Mouse (Mus musculus) heart, embryonic 10.5 days (tissue): ENCODE data around the gene Cdh12. TPM values are rescaled to one million over a fixed set of nuclear protein-coding genes. Genes with fewer than 3 reads are reported as not detected.
A peak's percentile ranks its signal among the peaks of the same experiment; 100 is the strongest.
"Not testable (repeated sequence)": the region's sequence is repeated elsewhere in the genome, so short reads cannot be mapped to it uniquely, and the experiment has no call there.

Experiments used
- DNase-seq: peaks from one replicate; pipeline ENCODE4 v3.0.0-alpha.2; 2017; ENCODE audit warnings: low spot score
- H3K27ac ChIP-seq: fragments of 300-500 bp; sonication (generic); 2 replicates; pipeline ENCODE4 v1.5.1; 2016; ENCODE audit warnings: mild to moderate bottlenecking
- H3K27me3 ChIP-seq: fragments of 300-500 bp; sonication (generic); 2 replicates; pipeline ENCODE4 v1.6.1; 2016; ENCODE audit warnings: mild to moderate bottlenecking; ENCODE audit not compliant: poor library complexity, insufficient read depth, severe bottlenecking
- H3K36me3 ChIP-seq: fragments of 300-500 bp; sonication (generic); 2 replicates; pipeline ENCODE4 v1.6.1; 2016; ENCODE audit warnings: mild to moderate bottlenecking, moderate library complexity
- H3K4me1 ChIP-seq: fragments of 300-500 bp; sonication (generic); 2 replicates; pipeline ENCODE4 v1.6.1; 2016; ENCODE audit warnings: mild to moderate bottlenecking
- H3K4me3 ChIP-seq: fragments of 300-500 bp; sonication (generic); 2 replicates; pipeline ENCODE4 v1.5.1; 2016; ENCODE audit warnings: mild to moderate bottlenecking, moderate library complexity
- H3K9me3 ChIP-seq: fragments of 300-500 bp; sonication (generic); 2 replicates; pipeline ENCODE4 v1.6.1; 2016; ENCODE audit warnings: mild to moderate bottlenecking, moderate library complexity
- WGBS: fragments of 180-500 bp; shearing (Covaris S2); methylation state at CpG from one replicate; pipeline ENCODE4 v1.1.7; 2016; 5-methylcytosine and 5-hydroxymethylcytosine counted together
- polyA plus RNA-seq: library from polyadenylated mRNA; unstranded; fragments of >200 nt; fragmentation: Nextera tagmentation; extraction: Ambion mirVana; gene quantifications from 2 replicates; pipeline ENCODE4 v1.2.1, GENCODE M21; 2016

Gene Cdh12
- 0.03 and 0.14 TPM in 2 replicates for polyA plus RNA-seq

- WGBS, result 15% methylated on average over 18 of the region's 18 CpGs
- DNase-seq, result no peak
- Histone ChIP-seq H3K4me1 (no peaks in the 10 kb centered on the region), H3K9me3 (no peaks in the 10 kb centered on the region), H3K4me3 (peak within 1 kb of the TSS; percentile 53), H3K27ac (no peak within 1 kb of the TSS), H3K36me3 (no peaks in the 10 kb centered on the region), H3K27me3 (no peaks in the 10 kb centered on the region)
These were observed at the start of gene Cdh12 for GRCm38 (mm10) chr15:20448861-20449663. Cdh12 (plus strand) TSS chr15:20449265.

GRCm38 (mm10) chr15:20403596-20403995, 45.5 kb upstream of the Cdh12 start:
- WGBS, result 47% methylated on average over 3 of the region's 3 CpGs
- H3K36me3 ChIP-seq, result no peaks in the 10 kb centered on the region
- H3K4me3 ChIP-seq, result no peak overlapping the region
- no peaks in the 10 kb centered on the region for H3K9me3 ChIP-seq
- no peak for DNase-seq
- H3K4me1 ChIP-seq, result no peaks in the 10 kb centered on the region
- H3K27ac ChIP-seq, result no peak overlapping the region
- H3K27me3 ChIP-seq, result no peaks in the 10 kb centered on the region

GRCm38 (mm10) chr15:20413397-20413796, 35.7 kb upstream of the Cdh12 start:
- H3K27me3 ChIP-seq, result no peaks in the 10 kb centered on the region
- no peaks in the 10 kb centered on the region for H3K36me3 ChIP-seq
- no peaks in the 10 kb centered on the region for H3K4me1 ChIP-seq
- no peak for DNase-seq
- no peaks in the 10 kb centered on the region for H3K9me3 ChIP-seq
- no peak overlapping the region for H3K27ac ChIP-seq
- no peak overlapping the region for H3K4me3 ChIP-seq
- 83% methylated on average over 1 of the region's 1 CpGs for WGBS

- Histone ChIP-seq H3K4me3 (no peak overlapping the region), H3K27ac (no peak overlapping the region), H3K27me3 (no peaks in the 10 kb centered on the region), H3K4me1 (no peaks in the 10 kb centered on the region), H3K9me3 (no peaks in the 10 kb centered on the region), H3K36me3 (no peaks in the 10 kb centered on the region)
- WGBS, result 59% methylated on average over 2 of the region's 2 CpGs
- no peak for DNase-seq
These were observed 12.7 kb upstream of the Cdh12 start for GRCm38 (mm10) chr15:20436356-20436755.

GRCm38 (mm10) chr15:20450558-20450957, 1.5 kb downstream of the Cdh12 start:
- Histone ChIP-seq H3K36me3 (no peaks in the 10 kb centered on the region), H3K9me3 (no peaks in the 10 kb centered on the region), H3K4me3 (no peak overlapping the region), H3K4me1 (no peaks in the 10 kb centered on the region), H3K27ac (no peak overlapping the region), H3K27me3 (no peaks in the 10 kb centered on the region)
- whole genome bisulfite sequencing, result 78% methylated on average over 5 of the region's 5 CpGs
- DNase-seq, result no peak

GRCm38 (mm10) chr15:20458508-20458907, 9.4 kb downstream of the Cdh12 start:
- no peak for DNase-seq
- no peaks in the 10 kb centered on the region for H3K27me3 ChIP-seq
- WGBS, result 73% methylated on average over 3 of the region's 3 CpGs
- H3K27ac ChIP-seq, result no peak overlapping the region
- H3K36me3 ChIP-seq, result no peaks in the 10 kb centered on the region
- H3K9me3 ChIP-seq, result no peaks in the 10 kb centered on the region
- H3K4me1 ChIP-seq, result no peaks in the 10 kb centered on the region
- no peak overlapping the region for H3K4me3 ChIP-seq

- 77% methylated on average over 3 of the region's 3 CpGs for WGBS
- Histone ChIP-seq H3K9me3 (no peaks in the 10 kb centered on the region), H3K27me3 (no peaks in the 10 kb centered on the region), H3K27ac (no peak overlapping the region), H3K4me3 (no peak overlapping the region), H3K36me3 (no peaks in the 10 kb centered on the region), H3K4me1 (no peaks in the 10 kb centered on the region)
- DNase-seq, result no peak
These were observed 13.4 kb downstream of the Cdh12 start for GRCm38 (mm10) chr15:20462500-20462899.

GRCm38 (mm10) chr15:20463601-20464000, 14.5 kb downstream of the Cdh12 start:
- DNase-seq, result no peak
- 79% methylated on average over 1 of the region's 1 CpGs for WGBS
- no peaks in the 10 kb centered on the region for H3K27me3 ChIP-seq
- H3K27ac ChIP-seq, result no peak overlapping the region
- H3K36me3 ChIP-seq, result no peaks in the 10 kb centered on the region
- no peak overlapping the region for H3K4me3 ChIP-seq
- no peaks in the 10 kb centered on the region for H3K9me3 ChIP-seq
- H3K4me1 ChIP-seq, result no peaks in the 10 kb centered on the region

- DNase-seq, result no peak
- H3K4me3 ChIP-seq, result no peak overlapping the region
- H3K4me1 ChIP-seq, result no peaks in the 10 kb centered on the region
- H3K9me3 ChIP-seq, result no peaks in the 10 kb centered on the region
- WGBS, result 89% methylated on average over 4 of the region's 4 CpGs
- no peaks in the 10 kb centered on the region for H3K27me3 ChIP-seq
- H3K27ac ChIP-seq, result no peak overlapping the region
- no peaks in the 10 kb centered on the region for H3K36me3 ChIP-seq
These were observed 101.9 kb downstream of the Cdh12 start for GRCm38 (mm10) chr15:20550979-20551378.

- no peaks in the 10 kb centered on the region for H3K36me3 ChIP-seq
These were observed 121.9 kb downstream of the Cdh12 start for GRCm38 (mm10) chr15:20571012-20571411.

GRCm38 (mm10) chr15:20582567-20583075, 133.6 kb downstream of the Cdh12 start:
- Histone ChIP-seq H3K36me3 (no peaks in the 10 kb centered on the region), H3K4me3 (no peak overlapping the region), H3K9me3 (no peaks in the 10 kb centered on the region), H3K4me1 (no peaks in the 10 kb centered on the region), H3K27ac (no peak overlapping the region), H3K27me3 (no peaks in the 10 kb centered on the region)
- 66% methylated on average over 5 of the region's 5 CpGs for WGBS
- no peak for DNase-seq

More at GRCm38 (mm10) chr15:20571012-20571411, 121.9 kb downstream of the Cdh12 start:
- no peaks in the 10 kb centered on the region for H3K4me1 ChIP-seq
- no peaks in the 10 kb centered on the region for H3K27me3 ChIP-seq
- H3K27ac ChIP-seq, result no peak overlapping the region
- no peak overlapping the region for H3K4me3 ChIP-seq
- DNase-seq, result no peak
- H3K9me3 ChIP-seq, result no peaks in the 10 kb centered on the region
- WGBS, result 80% methylated on average over 4 of the region's 4 CpGs

GRCm38 (mm10) chr15:20591599-20591998, 142.5 kb downstream of the Cdh12 start:
- H3K27ac ChIP-seq, result no peak overlapping the region
- H3K9me3 ChIP-seq, result no peaks in the 10 kb centered on the region
- no peak overlapping the region for H3K4me3 ChIP-seq
- no peak for DNase-seq
- H3K36me3 ChIP-seq, result no peaks in the 10 kb centered on the region
- H3K27me3 ChIP-seq, result no peaks in the 10 kb centered on the region
- WGBS, result 76% methylated on average over 5 of the region's 5 CpGs
- no peaks in the 10 kb centered on the region for H3K4me1 ChIP-seq

- H3K27me3 ChIP-seq, H3K36me3 ChIP-seq, H3K9me3 ChIP-seq, DNase-seq, H3K4me3 ChIP-seq, H3K4me1 ChIP-seq, H3K27ac ChIP-seq: not testable (repeated sequence)
- WGBS, result 52% methylated on average over 3 of the region's 3 CpGs
These were observed 156.7 kb downstream of the Cdh12 start for GRCm38 (mm10) chr15:20605751-20606150.
